Mouse (Mus musculus) E14TG2a.4 (cell line): Measurements from ENCODE around the gene Usp26.

ENCODE experiments used
- H3K27me3 ChIP-seq: 2 replicates; pipeline ENCODE4 v1.6.1; 2014; ENCODE audit warnings: low read length, control low read depth; ENCODE audit not compliant: insufficient read depth
- H3K36me3 ChIP-seq: 2 replicates; pipeline ENCODE4 v1.6.1; 2014; ENCODE audit warnings: low read length, control low read depth; ENCODE audit not compliant: insufficient read depth
- H3K4me1 ChIP-seq: replicated peaks from 2 replicates; pipeline ENCODE4 v1.6.1; 2014; ENCODE audit warnings: low read depth, low read length, control low read depth
- H3K4me3 ChIP-seq: replicated peaks from 2 replicates; pipeline ENCODE4 v1.5.1; 2014; ENCODE audit warnings: mild to moderate bottlenecking, low read length
- H3K9me3 ChIP-seq: 2 replicates; pipeline ENCODE4 v1.6.1; 2014; ENCODE audit warnings: low read length, control low read depth
- CTCF ChIP-seq: conservative IDR thresholded peaks from 2 replicates; pipeline ENCODE4 v1.5.1; 2014; ENCODE audit warnings: low read length
- NANOG ChIP-seq: IDR thresholded peaks from 2 replicates; pipeline ENCODE4 v1.6.1; 2014; ENCODE audit warnings: borderline replicate concordance, low read length, mixed read lengths
- POU5F1 ChIP-seq: IDR thresholded peaks from 2 replicates; pipeline ENCODE4 v1.6.1; 2014; ENCODE audit warnings: low read length, borderline replicate concordance

Gene Usp26

DNA sequence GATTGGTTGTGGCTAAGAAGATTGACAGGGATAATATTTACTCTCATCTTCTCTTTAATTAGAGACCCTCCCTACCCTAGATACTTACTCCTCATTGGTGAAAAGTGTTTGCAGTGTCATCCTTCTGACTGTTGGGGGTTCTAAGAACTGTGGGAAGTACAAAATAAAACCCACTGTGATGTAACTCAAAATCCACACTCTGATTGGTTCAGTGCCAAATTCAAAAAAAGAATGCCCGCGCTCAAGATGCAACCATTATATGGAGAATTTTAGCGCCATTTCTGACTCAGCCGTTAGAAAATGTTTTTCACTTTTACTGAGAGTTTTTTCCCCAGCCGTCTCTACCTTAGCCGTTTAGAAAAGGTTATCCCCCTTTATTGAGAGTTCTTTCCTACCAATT lies at the start of gene Usp26:
Gene Usp26, minus strand, starts transcription at position 101 of the 400 bp plus-strand sequence.
- Histone ChIP-seq H3K4me3 (peak within 1 kb of the TSS; percentile 58), H3K9me3 (no peaks in the 10 kb centered on the region), H3K36me3 (no peaks in the 10 kb centered on the region), H3K4me1 (no peaks in the 10 kb centered on the region), H3K27me3 (no peaks in the 10 kb centered on the region)
- no peak for TF ChIP-seq NANOG
- TF ChIP-seq CTCF: no peak
- TF ChIP-seq POU5F1: no peak

DNA sequence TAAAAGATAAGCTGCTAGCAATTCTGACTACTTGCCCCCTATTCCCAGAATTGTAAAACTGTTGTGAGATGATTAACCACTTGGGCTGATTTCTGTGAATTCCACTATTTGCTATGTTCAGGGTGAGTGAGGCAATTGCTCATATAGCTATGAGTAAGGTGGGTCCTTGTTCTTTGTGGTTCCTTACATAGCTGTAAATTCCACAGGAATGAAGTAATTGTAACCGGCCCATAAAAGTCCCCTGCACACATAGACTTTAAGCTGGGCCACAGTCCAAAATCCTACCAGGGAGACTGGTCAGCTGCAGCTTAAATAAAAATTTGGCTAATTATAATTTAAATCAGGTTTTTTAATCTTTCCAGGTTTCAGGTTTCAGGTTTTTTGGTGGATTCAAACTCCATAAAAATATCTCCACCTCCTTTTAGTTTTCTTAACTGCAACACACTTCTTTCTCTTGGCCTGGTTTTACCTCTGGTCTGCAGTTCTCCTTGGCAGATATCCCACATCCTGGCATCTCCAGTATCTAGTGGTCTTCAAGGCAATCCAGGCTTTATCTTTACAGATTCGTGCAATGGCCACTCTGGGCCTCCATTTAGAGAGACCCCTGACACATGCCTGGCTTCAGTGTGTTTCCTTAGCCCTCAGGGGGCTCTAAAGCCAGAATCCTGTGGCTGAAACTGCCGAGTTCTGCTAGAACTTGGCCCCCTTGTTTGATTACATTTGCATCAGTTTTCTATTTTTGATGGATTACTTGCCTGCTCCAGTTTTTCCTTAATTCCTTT lies 13.6 kb upstream of the Usp26 start:
- Histone ChIP-seq H3K27me3 (no peaks in the 10 kb centered on the region), H3K4me3 (no peak overlapping the region), H3K36me3 (no peaks in the 10 kb centered on the region), H3K9me3 (no peaks in the 10 kb centered on the region), H3K4me1 (no peaks in the 10 kb centered on the region)
- TF ChIP-seq CTCF: no peak
- no peak for TF ChIP-seq POU5F1
- no peak for TF ChIP-seq NANOG

DNA sequence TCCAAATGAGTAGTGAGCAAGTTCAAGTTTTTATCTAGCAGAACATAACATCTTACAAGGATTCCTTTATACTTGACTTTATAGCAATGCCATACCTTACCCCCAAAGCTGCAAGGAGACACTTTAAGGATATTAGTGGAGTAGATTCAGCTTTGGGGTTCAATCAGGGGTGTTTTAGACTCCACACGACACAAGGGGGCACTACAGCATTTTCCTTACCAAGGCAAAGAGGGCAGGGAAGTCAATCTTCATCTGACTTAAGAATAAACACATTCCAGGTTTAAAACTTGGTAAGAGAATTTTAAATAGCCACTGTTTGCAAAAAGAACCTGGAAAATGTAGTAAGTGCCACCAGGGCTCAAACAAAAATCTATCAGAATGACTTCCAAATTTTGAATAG lies 33.6 kb downstream of the Usp26 start:
- no peaks in the 10 kb centered on the region for H3K4me1 ChIP-seq
- H3K4me3 ChIP-seq: no peak overlapping the region
- no peaks in the 10 kb centered on the region for H3K9me3 ChIP-seq
- H3K36me3 ChIP-seq: no peaks in the 10 kb centered on the region
- H3K27me3 ChIP-seq: no peaks in the 10 kb centered on the region
- TF ChIP-seq POU5F1 (no peak), CTCF (peak; percentile 11; the same call in 1 of the 2 replicates)

DNA sequence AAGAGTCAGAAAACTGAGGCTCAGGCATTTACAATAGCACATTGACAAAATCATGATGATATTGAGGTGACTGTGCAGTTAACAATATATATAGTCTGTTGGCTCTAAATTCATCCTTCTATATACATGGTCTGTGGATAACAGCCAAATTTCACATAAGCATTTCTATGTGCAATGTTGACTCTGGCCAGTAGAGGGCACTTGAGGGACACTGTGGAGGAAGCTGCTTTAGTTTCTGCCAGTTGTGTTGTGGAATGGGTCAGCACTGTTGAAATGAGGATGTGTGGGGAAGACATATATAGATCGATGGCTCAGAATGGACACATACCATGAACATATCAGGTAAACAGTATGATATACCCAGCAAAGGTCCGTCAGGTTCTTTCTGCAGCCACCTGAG lies 64.6 kb downstream of the Usp26 start:
- Histone ChIP-seq H3K4me3 (no peak overlapping the region), H3K9me3 (no peaks in the 10 kb centered on the region), H3K36me3 (no peaks in the 10 kb centered on the region), H3K4me1 (no peaks in the 10 kb centered on the region), H3K27me3 (no peaks in the 10 kb centered on the region)
- TF ChIP-seq NANOG (no peak), CTCF (peak; percentile 54)

DNA sequence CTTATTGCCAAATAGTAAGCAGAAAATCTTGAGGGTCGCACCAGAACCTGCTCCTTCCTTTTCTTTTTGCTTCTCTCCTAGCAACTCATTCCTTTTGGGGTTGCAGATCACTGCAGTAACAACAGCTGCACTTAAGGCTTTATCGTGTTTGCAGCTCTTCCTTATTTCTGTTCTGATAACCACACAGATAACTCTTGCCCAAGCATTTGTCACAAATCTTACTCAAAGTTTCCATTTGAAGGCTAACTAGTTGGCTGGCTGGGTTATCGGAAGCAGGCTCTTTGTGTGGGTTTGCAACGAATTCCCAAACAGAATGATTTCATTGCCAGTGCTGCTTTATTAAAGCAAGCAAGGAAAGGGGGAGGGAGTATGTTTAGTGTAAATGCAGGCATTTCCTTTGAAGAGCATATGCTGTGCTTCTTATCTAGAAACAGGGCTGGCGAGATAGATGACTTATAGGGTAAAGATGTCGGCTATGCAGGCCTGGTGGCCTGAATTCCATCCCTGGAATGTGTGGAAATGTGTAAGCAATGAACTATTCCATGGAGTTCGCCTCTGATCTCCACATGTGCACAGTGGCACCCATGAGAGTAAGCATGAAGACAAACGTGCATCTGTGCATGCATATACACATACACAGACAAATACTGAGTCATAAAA lies 86.8 kb downstream of the Usp26 start:
- Histone ChIP-seq H3K27me3 (no peaks in the 10 kb centered on the region), H3K4me1 (no peaks in the 10 kb centered on the region), H3K9me3 (no peaks in the 10 kb centered on the region), H3K36me3 (no peaks in the 10 kb centered on the region), H3K4me3 (no peak overlapping the region)
- TF ChIP-seq POU5F1 (no peak), CTCF (no peak), NANOG (no peak)

DNA sequence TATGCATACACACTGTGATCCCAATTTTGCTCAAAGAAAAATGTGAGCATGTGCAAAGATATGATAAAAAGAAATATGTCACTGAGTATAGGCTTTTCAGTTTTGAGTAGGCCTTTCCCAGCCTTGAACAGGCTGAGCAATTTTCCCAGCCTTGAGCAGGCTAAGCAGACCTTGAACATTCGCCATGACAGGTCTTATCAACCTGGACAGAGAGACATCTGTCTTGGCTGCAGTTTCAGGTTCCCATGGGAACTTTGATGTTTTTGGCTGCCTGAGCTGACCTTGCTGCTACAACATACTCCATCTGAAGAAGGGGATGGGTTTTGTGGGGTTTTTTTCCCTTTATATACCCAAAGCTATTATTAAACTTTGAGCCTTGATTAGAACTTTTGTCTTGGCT lies 88.0 kb downstream of the Usp26 start:
- Histone ChIP-seq H3K9me3 (no peaks in the 10 kb centered on the region), H3K4me3 (no peak overlapping the region), H3K27me3 (no peaks in the 10 kb centered on the region), H3K4me1 (no peaks in the 10 kb centered on the region), H3K36me3 (no peaks in the 10 kb centered on the region)
- TF ChIP-seq CTCF: no peak
- no peak for TF ChIP-seq POU5F1
- TF ChIP-seq NANOG: no peak
